Mouse (Mus musculus) urinary bladder, postnatal 36 days (tissue): ENCODE data around the gene Metap1d.
A peak's percentile ranks its signal among the peaks of the same experiment; 100 is the strongest.

Experiments used
- DNase-seq, 2 experiments: peaks; one replicate each; pipeline ENCODE4 v3.0.0; 2022; ENCODE audit warnings: low spot score in 2 of 2, mixed read lengths in 1 of 2

The Metap1d gene

GRCm38 (mm10) chr2:71544391-71545285 is 91.6 kb downstream of the Metap1d start:
- no peak for DNase-seq

- no peak for DNase-seq
Measured at GRCm38 (mm10) chr2:71545401-71545881, 92.4 kb downstream of the Metap1d start.

- DNase-seq, result no peak
Measured at GRCm38 (mm10) chr2:71545882-71546639, 93.0 kb downstream of the Metap1d start.

- DNase-seq, result no peak
Measured at GRCm38 (mm10) chr2:71546640-71547071, 93.6 kb downstream of the Metap1d start, which contains the start of gene Dlx2. Gene Dlx2 (minus strand): TSS chr2:71546754.

GRCm38 (mm10) chr2:71547829-71548228 is 94.8 kb downstream of the Metap1d start:
- DNase-seq, result peak in 1 of 2 experiments; percentile 68

- DNase-seq, result no peak
Measured at GRCm38 (mm10) chr2:71550330-71550729, 97.3 kb downstream of the Metap1d start.

- no peak for DNase-seq
Measured at GRCm38 (mm10) chr2:71551704-71552103, 98.6 kb downstream of the Metap1d start.

- no peak for DNase-seq
Measured at GRCm38 (mm10) chr2:71556071-71556470, 103.0 kb downstream of the Metap1d start.

- DNase-seq, result no peak
Measured at GRCm38 (mm10) chr2:71566466-71566865, 113.4 kb downstream of the Metap1d start.

- DNase-seq, result no peak
Measured at GRCm38 (mm10) chr2:71573736-71574135, 120.7 kb downstream of the Metap1d start.
